Mouse (Mus musculus) heart, postnatal 0 days (tissue): ENCODE measurements at regions not wholly inside any gene's neighbourhood (a gene's known extent, or its start where the extent isn't known, plus 50 kb on each side); places are given as distances from the start of the nearest gene placed in this dataset.

Experiments
- CTCF ChIP-seq: IDR thresholded peaks from 2 replicates; pipeline ENCODE4 v1.5.1; 2016; ENCODE audit warnings: antibody characterized with exemption, control low read depth, low read depth
- EP300 ChIP-seq: IDR thresholded peaks from 2 replicates; pipeline ENCODE4 v1.6.1; 2016; ENCODE audit warnings: antibody characterized with exemption, low read depth

DNA sequence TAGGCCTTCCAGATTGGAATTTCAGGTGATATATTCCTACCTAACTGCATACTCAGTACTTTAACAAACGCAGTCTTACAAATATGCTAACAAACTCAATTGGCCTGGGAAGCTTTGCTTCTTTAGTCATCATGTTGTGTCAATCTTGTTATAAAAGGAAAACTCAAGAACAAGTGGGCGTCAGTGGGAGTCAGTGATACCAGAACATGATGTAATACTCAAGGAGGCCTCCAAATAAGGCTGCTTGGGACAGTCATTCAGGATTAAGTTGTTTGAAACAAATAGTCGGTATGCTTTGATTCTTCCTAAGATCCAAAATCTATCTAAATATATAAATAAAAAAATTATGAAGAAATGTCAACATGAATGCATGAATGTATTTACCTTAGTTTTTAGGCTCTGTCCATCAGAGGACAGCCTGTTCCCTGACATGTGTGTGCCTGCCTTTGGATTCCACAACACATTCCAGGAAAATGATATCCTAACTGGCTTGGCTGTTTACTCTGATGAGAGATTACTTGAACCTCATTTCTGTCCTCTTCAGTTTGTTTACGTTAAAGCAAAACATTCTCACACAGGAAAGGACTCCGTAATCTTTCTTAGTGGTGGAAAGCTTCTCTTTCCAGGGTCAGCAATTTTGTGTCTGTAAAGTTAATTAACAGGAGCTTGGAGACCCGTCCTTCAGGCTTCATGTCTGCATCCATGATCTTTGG is 345.7 kb upstream of the Marcks start:
- no peak for TF ChIP-seq CTCF
- no peak for TF ChIP-seq EP300
